Mouse (Mus musculus) embryo, embryonic 11.5 days (tissue): ENCODE measurements around the gene Hist2h2ab.
"Not testable (repeated sequence)": the region's sequence is repeated elsewhere in the genome, so short reads cannot be mapped to it uniquely, and the experiment has no call there.

Experiments
- DNase-seq: peaks from one replicate; pipeline ENCODE4 v3.0.0-alpha.2; 2012; ENCODE audit warnings: low read depth, low spot score

Gene Hist2h2ab

DNA sequence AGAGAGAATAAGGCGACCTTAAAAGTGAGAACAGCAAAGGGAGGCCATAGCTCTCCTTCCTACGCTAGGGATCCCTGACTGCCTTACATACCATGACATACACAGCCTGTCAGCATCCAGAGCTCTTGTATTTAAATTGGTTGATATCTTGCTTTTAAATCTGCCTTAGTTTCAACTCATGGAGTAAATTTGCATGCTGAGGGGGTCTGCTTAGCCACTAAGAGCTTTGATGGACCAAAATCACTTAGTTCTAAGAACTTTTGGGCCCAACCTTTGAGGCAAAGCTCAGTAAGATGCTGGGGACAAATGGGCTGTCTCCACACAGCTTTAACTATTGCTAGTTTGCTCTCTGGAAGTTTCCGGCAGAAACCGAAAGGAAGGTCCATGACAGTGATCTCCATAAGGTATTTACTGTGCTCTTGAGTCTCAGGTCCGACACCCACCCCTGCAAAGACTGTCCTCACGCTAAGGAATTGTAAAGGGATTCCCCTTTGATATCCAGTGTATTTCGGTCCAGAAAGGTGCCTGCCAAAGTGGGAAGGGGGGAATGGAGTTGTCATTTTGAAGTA is 17.8 kb downstream of the Hist2h2ab start:
- DNase-seq = no peak

DNA sequence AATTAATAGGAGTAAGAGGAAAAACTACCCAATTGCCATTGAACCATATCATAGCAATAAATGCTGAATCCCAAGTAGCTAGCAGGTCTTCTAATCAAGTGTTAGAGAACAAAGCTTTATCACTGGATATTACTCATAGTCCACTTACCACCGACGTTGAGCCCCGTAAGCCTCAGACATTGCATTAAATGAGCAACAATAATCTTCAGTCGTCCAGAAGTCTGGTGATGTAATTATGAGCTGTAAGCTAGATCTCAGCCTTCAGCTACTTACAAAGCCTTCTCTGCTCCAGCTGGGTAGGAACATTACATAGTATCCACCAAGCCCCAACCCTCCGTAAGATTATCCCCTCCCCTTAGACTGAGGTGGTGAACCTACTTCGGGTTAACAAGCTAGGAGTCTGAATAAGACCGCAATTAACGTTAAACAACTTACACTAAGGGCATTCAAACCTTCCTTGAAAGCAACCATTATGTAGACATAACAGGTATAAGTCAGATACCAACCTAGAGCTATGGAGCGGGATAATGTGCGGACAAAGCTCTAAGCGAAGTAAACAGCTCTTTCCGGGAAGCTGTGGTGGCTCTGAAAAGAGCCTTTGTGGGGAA is 18.3 kb downstream of the Hist2h2ab start:
- no peak for DNase-seq

DNA sequence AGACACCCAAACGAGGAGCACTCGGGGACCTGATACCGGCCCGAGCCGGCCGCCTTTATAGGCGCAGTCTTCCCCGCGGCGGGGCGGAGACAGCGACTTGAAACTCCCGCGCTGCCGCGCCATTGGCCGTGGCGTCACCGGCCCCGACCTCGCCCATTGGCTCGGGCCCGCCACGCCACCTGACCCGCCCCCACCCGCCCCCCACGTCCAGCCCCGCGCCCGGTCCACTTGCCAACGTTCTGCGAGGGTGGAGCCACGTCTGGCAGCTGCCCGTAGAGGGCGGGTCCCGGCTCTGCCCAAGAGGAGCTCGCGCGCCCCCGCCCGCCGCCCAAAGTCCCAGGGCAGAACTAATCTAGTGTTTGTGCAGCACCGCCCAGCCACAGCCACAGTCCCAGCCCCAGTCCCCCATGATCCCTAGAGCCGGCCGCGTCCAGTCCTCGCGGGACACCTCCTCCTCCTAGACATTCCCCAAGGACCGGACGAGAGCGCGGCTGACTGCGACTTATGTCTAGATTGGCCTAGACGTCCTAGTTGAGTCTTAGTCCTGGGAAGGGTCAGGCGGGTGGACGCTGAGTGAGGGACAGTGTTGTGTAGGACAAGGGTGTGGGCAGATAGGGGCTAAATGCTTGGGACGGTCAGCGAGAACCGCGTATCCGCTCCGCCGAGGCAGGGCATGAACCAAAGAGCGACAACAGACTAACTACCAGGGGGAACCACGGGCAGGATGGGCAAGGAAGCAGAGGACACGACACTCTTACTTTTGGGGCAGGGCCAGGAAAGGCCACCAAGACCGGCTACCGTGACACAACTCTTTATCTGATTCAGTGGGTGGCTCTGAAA is 19.5 kb downstream of the Hist2h2ab start, which contains the start of gene Hist2h3c2:
Hist2h3c2 (minus strand) TSS at position 174 of the 840 bp plus-strand sequence.
- not testable (repeated sequence) for DNase-seq

DNA sequence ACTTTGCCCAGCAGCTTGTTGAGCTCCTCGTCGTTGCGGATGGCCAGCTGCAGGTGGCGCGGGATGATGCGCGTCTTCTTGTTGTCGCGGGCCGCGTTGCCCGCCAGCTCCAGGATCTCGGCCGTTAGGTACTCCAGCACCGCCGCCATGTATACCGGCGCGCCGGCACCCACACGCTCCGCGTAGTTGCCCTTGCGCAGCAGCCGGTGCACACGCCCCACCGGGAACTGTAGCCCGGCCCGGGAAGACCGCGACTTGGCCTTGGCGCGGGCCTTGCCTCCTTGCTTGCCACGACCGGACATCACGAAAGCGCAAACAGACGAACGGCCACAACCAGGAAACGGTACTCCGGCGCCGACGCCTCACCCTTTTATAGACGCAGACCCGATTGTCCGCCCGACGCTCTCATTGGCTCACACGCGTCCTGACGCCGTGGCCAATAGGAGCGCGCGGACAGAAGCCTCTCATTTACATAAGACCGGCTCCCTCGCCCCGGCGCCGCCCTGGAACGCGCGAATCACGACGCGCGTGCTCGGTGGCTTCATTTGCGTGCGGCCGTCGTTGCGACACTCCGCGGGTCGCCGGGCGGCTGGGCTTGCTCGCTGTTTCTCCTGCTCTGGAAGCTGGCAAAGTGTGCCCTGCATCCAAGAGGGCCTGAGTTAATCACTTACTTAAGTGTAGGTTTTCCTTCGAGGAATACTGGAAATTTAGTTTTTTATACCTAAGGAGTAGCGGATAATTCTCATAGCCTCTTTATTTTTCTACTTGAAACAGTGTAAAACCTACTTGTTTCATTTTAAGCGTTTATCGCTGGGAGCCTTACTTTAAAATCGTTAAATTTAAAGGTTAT is 20.5 kb downstream of the Hist2h2ab start, which contains the start of gene Hist2h2aa2:
Hist2h2aa2 (minus strand) TSS at position 328 of the 850 bp plus-strand sequence.
- not testable (repeated sequence) for DNase-seq

DNA sequence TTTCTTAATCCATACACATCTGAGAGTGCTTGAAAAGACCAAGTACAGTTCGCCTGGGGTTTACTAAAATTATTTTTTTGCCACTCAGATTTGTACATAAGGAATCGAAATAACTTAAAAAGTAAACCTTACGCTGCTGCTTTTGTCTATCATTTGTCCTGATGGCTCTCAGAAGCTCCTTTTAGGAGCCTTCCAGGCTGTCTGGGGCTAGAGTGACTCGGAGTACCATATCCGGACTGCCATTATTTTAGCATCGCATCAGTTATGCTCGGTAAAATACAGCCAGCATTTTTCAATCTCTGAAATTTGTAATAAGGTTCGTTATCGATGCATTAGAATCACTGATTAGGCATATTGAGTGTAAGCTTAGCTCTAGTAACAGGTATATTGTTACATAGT is 21.1 kb downstream of the Hist2h2ab start:
- no peak for DNase-seq

DNA sequence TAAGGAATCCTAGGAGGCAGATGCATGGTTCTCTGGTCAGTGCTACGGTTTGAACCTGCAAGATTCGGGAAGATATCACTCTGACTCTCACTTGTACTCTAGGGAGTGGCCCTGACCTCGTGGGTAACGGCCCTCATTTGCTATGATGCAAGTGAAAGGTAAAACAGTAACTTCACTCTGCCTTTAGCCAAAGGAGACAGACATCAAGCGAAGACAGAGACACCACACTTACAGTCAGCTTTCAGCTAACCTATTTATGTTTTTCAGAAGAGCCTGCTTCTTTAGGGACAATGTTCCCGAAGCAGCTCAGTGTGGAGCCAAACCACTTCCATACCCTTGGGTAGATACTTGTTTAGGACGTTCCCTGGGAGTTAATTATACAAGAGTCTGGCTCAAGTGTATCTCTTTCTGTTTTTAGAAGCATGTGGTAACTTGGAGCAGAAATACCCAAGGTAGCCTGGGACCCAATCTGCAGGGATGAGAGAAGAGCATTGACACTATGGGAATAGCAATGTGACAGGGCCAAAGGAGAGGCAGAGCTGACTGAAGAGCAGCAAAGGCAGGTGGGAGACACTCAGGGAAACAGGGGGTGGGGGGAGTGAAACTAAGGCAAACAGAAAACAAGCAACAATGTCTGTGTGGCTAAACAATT is 24.4 kb downstream of the Hist2h2ab start:
- no peak for DNase-seq

DNA sequence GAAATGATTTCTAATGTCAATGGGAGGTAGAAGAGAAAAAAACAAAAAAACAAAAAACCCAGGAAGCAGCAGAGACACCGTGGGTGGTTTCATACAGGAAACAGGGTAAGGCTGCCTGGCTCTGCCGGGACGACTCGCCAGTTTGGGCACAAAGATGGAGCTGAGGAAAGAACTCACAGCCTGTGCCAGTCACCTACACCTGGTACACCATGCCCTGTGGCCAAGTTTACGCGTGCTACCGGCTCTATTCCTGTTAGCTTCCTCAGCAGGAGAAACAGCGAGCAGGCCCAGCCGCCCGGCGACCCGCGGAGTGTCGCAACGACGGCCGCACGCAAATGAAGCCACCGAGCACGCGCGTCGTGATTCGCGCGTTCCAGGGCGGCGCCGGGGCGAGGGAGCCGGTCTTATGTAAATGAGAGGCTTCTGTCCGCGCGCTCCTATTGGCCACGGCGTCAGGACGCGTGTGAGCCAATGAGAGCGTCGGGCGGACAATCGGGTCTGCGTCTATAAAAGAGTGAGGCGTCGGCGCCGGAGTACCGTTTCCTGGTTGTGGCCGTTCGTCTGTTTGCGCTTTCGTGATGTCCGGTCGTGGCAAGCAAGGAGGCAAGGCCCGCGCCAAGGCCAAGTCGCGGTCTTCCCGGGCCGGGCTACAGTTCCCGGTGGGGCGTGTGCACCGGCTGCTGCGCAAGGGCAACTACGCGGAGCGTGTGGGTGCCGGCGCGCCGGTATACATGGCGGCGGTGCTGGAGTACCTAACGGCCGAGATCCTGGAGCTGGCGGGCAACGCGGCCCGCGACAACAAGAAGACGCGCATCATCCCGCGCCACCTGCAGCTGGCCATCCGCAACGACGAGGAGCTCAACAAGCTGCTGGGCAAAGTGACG is 25.6 kb downstream of the Hist2h2ab start, which contains the start of gene Hist2h2aa1:
Hist2h2aa1 (plus strand) TSS at position 495 of the 884 bp plus-strand sequence.
- DNase-seq = not testable (repeated sequence)

DNA sequence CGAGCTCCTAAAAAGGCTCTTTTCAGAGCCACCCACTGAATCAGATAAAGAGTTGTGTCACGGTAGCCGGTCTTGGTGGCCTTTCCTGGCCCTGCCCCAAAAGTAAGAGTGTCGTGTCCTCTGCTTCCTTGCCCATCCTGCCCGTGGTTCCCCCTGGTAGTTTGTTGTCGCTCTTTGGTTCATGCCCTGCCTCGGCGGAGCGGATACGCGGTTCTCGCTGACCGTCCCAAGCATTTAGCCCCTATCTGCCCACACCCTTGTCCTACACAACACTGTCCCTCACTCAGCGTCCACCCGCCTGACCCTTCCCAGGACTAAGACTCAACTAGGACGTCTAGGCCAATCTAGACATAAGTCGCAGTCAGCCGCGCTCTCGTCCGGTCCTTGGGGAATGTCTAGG is 26.4 kb downstream of the Hist2h2ab start:
- not testable (repeated sequence) for DNase-seq

DNA sequence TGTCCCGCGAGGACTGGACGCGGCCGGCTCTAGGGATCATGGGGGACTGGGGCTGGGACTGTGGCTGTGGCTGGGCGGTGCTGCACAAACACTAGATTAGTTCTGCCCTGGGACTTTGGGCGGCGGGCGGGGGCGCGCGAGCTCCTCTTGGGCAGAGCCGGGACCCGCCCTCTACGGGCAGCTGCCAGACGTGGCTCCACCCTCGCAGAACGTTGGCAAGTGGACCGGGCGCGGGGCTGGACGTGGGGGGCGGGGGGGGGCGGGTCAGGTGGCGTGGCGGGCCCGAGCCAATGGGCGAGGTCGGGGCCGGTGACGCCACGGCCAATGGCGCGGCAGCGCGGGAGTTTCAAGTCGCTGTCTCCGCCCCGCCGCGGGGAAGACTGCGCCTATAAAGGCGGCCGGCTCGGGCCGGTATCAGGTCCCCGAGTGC is 26.8 kb downstream of the Hist2h2ab start, which contains the start of gene Hist2h3c1:
Hist2h3c1 (plus strand) TSS at position 259 of the 430 bp plus-strand sequence.
- DNase-seq = not testable (repeated sequence)

DNA sequence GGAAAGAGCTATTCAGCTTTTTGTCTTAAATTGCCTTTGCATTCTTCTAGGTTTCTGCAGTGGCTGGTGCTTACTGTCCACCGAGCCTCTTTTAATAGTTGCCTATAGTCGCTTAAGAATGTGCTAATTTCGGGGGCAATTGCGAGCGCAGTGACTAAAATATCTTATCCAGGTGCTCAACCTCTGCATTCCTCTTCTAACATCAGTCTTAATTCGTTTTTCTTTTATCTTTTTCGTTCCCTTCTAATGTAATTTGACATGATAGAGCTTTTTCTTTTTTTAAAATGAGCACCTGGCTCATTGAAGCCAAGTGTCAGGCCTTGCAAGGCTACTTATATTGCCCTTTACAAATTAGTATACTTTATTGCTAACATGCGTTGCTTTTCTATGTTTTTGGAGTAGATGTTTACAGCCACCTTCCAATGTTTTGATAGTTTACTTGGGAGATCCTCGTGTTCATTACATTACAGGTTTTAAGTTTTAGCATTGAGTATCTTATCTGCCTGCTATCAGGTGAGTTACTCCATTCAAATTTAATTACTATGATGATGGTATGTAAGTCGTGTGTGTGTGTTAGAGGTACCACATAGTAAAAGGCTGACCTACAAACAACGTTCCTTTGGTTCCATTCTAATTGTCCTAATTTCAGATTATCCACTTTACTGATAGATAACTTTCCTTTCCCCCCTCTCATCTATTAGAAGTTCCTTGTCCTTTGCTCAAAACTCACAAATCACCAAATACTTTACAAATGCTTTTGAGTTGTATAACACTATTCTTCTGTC is 27.9 kb downstream of the Hist2h2ab start:
- DNase-seq = no peak

DNA sequence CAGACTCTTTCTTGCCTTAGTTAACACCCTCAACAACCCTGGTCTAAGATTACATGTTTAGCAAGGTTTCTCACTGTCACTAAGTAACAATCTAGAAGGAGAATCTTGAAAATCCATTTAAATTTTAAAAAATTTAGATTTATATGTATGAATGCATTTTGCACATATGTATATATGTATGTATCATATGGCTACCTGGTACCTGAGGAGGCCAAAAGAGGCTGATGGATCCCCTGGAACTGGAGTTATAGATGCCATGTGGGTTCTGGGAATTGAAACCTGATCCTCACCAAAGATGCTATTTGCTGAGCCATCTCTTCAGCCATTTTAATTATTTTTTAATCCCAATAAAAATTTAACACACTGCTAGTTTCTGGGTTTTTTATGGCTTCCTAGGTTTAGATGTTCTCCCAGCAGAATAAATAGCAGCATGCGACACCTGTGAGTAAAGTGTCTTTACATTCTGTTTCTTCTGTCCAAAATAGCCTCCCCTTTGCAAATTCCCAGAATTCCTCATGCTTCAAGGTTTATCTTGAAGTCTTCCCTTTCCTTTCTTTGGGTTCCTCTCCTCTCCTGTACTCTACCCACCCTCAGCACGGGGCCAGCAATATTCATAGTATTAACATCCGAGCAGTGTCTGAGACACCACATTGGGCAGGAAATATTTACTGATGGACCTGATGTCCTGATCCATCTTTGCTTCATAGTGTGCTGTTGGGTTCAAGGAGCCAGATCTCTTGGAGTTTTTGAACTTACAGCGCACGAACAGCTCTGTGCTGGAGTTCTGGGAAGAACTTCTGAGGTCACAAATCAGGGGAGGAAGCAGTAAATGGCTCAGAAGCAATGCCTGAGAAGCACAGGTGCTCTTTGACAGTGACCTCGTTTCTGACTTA is 28.7 kb downstream of the Hist2h2ab start:
- no peak for DNase-seq

DNA sequence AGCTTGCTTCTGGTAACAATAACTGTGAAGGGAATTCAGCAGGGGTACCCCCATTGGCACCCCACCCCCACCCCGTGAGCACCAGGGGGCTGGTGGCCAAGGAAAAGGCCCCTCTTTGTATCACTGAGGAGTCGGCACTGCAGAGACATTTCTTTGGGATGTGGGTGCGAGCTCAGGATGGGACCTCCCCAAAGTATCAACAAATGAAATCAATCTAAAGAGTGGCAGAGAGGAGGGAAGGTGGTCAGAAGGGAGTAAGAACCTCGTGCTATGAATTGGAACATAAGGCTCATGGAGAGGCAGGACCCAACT is 29.3 kb downstream of the Hist2h2ab start:
- DNase-seq = no peak

DNA sequence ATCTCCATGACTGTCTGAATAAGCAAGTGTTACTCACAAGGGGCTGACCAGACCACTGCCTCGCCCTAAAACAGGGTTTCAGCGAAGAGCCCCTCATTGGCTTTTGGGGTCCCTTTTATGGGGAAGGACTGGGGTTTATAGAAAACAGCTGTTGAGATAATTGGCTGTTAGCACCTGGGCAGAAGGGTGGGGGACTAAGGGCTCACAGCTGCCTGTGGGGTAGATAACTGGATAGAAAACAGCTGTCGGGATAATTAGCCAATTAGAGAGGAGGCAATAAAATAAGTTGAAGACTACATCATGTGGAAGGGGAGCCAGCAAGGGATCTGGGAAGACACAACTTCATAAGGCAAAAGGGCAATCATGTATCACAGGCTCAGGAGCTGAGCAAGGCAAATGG is 31.2 kb downstream of the Hist2h2ab start:
- DNase-seq = no peak

DNA sequence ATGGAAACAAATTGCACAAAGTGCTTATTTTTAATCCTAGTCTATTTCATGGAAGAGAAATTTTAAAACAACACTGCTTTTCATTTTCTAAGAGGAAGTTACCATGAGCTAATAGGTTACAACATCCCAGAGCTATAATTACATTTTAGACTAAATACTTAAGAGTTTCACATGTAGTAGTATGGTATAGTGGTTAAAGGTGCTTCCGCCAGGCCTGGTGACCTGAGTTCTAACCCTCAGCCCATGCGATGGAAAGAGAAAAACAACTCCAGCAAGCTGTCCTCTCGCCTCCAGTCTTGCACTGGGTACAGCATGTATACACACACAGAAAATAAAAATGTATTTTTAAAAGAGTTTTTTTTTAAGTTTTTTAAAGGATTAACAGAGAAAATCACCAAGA is 32.1 kb downstream of the Hist2h2ab start:
- DNase-seq = no peak

DNA sequence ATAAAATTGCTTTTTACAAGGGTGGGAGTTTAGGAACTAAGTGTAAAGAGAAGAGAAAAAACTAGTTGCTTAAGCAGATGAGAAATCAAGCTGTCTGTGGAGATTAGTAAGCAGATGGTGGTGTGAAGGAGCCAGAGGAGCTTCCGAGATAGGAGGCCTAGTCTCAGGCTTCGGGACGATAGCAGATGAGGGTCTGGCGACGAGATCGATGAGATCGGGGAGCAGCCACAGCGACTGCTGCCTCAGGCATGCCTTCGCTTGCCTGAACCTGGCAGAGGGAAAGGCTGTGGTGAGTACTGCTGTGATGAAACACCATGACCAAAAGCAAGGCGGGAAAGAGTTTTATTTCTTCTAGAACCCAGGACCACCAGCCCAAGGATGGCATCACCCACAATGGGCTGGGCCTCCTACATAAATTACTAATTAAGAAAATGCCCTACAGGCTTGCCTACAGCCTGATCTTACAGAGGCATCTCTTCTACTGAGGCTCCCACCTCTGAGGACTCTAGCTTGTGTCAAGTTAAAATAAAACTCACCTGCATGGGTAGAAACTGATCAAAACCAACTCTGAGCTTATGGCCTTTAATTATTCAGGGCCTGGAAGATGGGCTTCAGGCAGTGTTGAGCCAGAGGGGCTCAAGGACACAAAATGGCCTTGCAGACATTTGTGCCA is 35.2 kb downstream of the Hist2h2ab start:
- DNase-seq = no peak

DNA sequence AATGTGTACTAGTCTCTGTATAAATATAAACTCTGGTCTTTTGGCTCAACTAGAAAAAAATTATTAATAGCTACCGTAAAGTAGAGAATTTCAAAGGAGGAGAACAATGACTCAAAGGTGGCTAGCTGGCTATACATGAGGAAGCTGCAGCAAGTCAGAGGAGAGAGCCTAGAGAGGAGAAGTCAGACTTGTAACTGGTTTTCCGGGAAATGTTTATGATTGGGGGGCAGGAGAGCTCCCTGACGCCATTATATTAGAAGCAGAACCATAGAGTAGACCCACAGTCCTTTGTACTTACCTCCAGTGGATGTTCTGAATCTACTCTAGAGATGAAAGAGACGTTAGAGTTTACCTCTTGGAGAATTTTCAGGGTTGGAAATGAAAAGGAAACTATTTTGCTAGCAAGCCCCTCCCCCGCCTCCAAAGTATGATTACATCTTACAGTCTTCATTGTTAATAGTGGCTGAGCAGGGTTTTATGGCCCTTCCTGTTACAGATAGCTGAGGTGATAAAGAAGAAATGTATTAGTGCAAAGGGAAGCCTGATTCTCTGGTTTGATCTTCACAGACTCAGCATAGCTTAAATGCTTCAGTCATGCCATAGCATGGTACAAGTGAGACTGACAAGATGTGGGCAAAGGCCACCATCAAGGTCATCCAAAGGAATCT is 36.4 kb downstream of the Hist2h2ab start:
- no peak for DNase-seq

DNA sequence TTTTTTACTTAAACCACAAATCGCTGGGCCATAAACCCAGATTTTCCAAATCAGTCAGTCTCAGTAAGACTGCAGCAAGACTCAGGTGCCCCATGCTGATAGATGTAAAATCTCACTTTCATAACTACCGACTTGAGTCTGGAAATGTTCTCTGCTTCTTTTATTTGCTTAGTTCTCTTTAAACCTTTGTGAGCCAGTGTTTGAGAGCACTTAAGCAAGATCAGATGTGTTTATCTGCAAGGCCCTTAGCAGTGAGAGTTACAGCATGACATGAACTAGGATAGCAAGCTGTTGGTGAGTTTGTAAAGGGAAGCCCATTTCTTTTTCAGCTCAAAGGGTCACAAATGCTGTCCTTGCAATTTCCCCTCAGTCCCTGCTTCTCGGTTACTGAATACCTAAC is 37.5 kb downstream of the Hist2h2ab start:
- DNase-seq = no peak
